Mouse (Mus musculus) monocyte, adult 2 months (primary cell): ENCODE measurements around the gene Smim26.
"Not testable (repeated sequence)": the region's sequence is repeated elsewhere in the genome, so short reads cannot be mapped to it uniquely, and the experiment has no call there.

Experiments
- DNase-seq, 2 experiments: peaks; one replicate each; pipeline ENCODE4 v3.0.0; 2022; ENCODE audit warnings: low spot score in 2 of 2, low read depth in 1 of 2

Gene Smim26

GRCm38 (mm10) chr2:144593951-144594651 lies at the start of gene Smim26:
Gene Smim26 (plus strand): TSS chr2:144594054.
- peak; percentile 22 to 28 for DNase-seq

GRCm38 (mm10) chr2:144544630-144545029 lies 49.2 kb upstream of the Smim26 start:
- DNase-seq, result no peak

GRCm38 (mm10) chr2:144545061-144545460 lies 48.8 kb upstream of the Smim26 start:
- DNase-seq, result no peak

- no peak for DNase-seq
These were observed 48.4 kb upstream of the Smim26 start for GRCm38 (mm10) chr2:144545481-144545880.

- DNase-seq, result no peak
These were observed 46.3 kb upstream of the Smim26 start for GRCm38 (mm10) chr2:144547559-144547958.

- DNase-seq, result no peak
These were observed 43.3 kb upstream of the Smim26 start, which contains the start of gene Rbbp9 for GRCm38 (mm10) chr2:144550529-144550928. Gene Rbbp9 (minus strand): TSS chr2:144550869.

GRCm38 (mm10) chr2:144553905-144554304 lies 39.9 kb upstream of the Smim26 start:
- DNase-seq, result no peak

GRCm38 (mm10) chr2:144555286-144555819 lies 38.5 kb upstream of the Smim26 start:
- DNase-seq, result no peak

GRCm38 (mm10) chr2:144555820-144556552 lies 37.9 kb upstream of the Smim26 start, which contains the start of gene Sec23b:
Gene Sec23b (plus strand): TSS chr2:144556229.
- DNase-seq, result peak; percentile 86 to 93

GRCm38 (mm10) chr2:144588723-144589122 lies 5.1 kb upstream of the Smim26 start:
- no peak for DNase-seq

GRCm38 (mm10) chr2:144593036-144593435 lies 818 bp upstream of the Smim26 start:
- not testable (repeated sequence) for DNase-seq

GRCm38 (mm10) chr2:144598006-144598405 lies 4.2 kb downstream of the Smim26 start:
- no peak for DNase-seq

- DNase-seq, result peak; percentile 32 to 74
These were observed 6.2 kb downstream of the Smim26 start, which contains the start of gene Dtd1 for GRCm38 (mm10) chr2:144599831-144600687. Gene Dtd1 (plus strand): TSS chr2:144599897.

- DNase-seq, result no peak
These were observed 7.7 kb downstream of the Smim26 start for GRCm38 (mm10) chr2:144601576-144601975.

GRCm38 (mm10) chr2:144613956-144614355 lies 20.1 kb downstream of the Smim26 start:
- DNase-seq, result no peak

GRCm38 (mm10) chr2:144617074-144617874 lies 23.4 kb downstream of the Smim26 start:
- no peak for DNase-seq

- DNase-seq, result no peak
These were observed 27.6 kb downstream of the Smim26 start for GRCm38 (mm10) chr2:144621491-144621890.

- DNase-seq, result no peak
These were observed 39.7 kb downstream of the Smim26 start for GRCm38 (mm10) chr2:144633551-144633950.

GRCm38 (mm10) chr2:144634231-144634630 lies 40.4 kb downstream of the Smim26 start:
- DNase-seq, result no peak

- DNase-seq, result no peak
These were observed 40.9 kb downstream of the Smim26 start for GRCm38 (mm10) chr2:144634729-144635128.
